Mouse (Mus musculus): ENCODE results near the gene Rusc2.

GRCm38 (mm10) chr4:43384083-43384460 lies 2.3 kb downstream of the Rusc2 start:
- no peak for TF ChIP-seq EP300 (IDR thresholded peaks at IDR 0.05)
- no peak for TF ChIP-seq CTCF (IDR thresholded peaks at IDR 0.05)

Data from lung, postnatal 0 days (tissue).